In genomic region chr2:70339061-70339460, GRCm38 (mm10) we compare ENCODE assay signal across 13 mouse cellular contexts.
"Had no signal": no experiment of that assay in that cellular context is flagged by ENCODE, and none has a peak within 500 bp of the region (broad histone marks: within the 10 kb centered on the region; RNA-seq: fewer than 3 reads in every experiment).

No protein-coding gene starts in this region.

- H3K27ac ChIP-seq: limb, embryonic 15.5 days; liver, embryonic 12.5 days; midbrain, embryonic 15.5 days; neural tube, embryonic 13.5 days; stomach, embryonic 15.5 days had no signal

- H3K4me3 ChIP-seq: limb, embryonic 15.5 days; liver, embryonic 12.5 days; midbrain, embryonic 15.5 days; neural tube, embryonic 13.5 days; stomach, embryonic 15.5 days had no signal

- H3K4me2 ChIP-seq: limb, embryonic 15.5 days; liver, embryonic 12.5 days; lung, embryonic 14.5 days; midbrain, embryonic 11.5 days; midbrain, embryonic 15.5 days; neural tube, embryonic 13.5 days; stomach, embryonic 15.5 days had no signal

- ATAC-seq: liver, embryonic 12.5 days; midbrain, embryonic 15.5 days had no signal

- H3K4me1 ChIP-seq: liver, embryonic 12.5 days had no signal

- H3K9ac ChIP-seq: limb, embryonic 15.5 days; liver, embryonic 12.5 days; lung, embryonic 14.5 days; midbrain, embryonic 15.5 days; neural tube, embryonic 13.5 days; stomach, embryonic 15.5 days had no signal

- DNase-seq: kidney, postnatal 10 days; lung, embryonic 14.5 days; lung, postnatal 10 days; lung, postnatal 4 days; right cerebral cortex, postnatal 14 days; thymus, adult 2 months; thymus, postnatal 25 days had no signal

- H3K9me3 ChIP-seq: limb, embryonic 15.5 days; liver, embryonic 12.5 days; midbrain, embryonic 15.5 days; neural tube, embryonic 13.5 days; stomach, embryonic 15.5 days had no signal

- H3K27me3 ChIP-seq: midbrain, embryonic 15.5 days; neural tube, embryonic 13.5 days; stomach, embryonic 15.5 days had no signal

- H3K36me3 ChIP-seq: limb, embryonic 15.5 days; liver, embryonic 12.5 days; midbrain, embryonic 15.5 days; neural tube, embryonic 13.5 days; stomach, embryonic 15.5 days had no signal
